Mouse (Mus musculus) C2C12 (cell line): ENCODE results near the gene Olfr545. TPM values are rescaled to one million over a fixed set of nuclear protein-coding genes. Genes with fewer than 3 reads are reported as not detected.

Experiments used
- H3K27me3 ChIP-seq: one replicate; pipeline ENCODE4 v1.6.1; 2011; ENCODE audit not compliant: control insufficient read depth, insufficient read depth, insufficient read length
- H3K36me3 ChIP-seq: one replicate; pipeline ENCODE4 v1.6.1; 2011; ENCODE audit not compliant: control insufficient read depth, insufficient read depth
- H3K4me3 ChIP-seq: one replicate; pipeline ENCODE4 v1.5.1; 2011; ENCODE audit warnings: mild to moderate bottlenecking, control low read depth; ENCODE audit not compliant: poor library complexity, insufficient read depth, severe bottlenecking
- H3K79me2 ChIP-seq: one replicate; pipeline ENCODE4 v1.6.1; 2011; ENCODE audit not compliant: control insufficient read depth, insufficient read depth
- H3K79me3 ChIP-seq: one replicate; pipeline ENCODE4 v1.6.1; 2011; ENCODE audit warnings: low read depth, control low read depth
- H3ac ChIP-seq: one replicate; pipeline ENCODE3; 2011; ENCODE audit warnings: low read depth; ENCODE audit not compliant: control insufficient read depth, insufficient read length
- CEBPB ChIP-seq: IDR thresholded peaks from one replicate; pipeline ENCODE4 v1.6.1; 2011; ENCODE audit warnings: low read depth, mild to moderate bottlenecking, control low read depth, moderate library complexity
- CTCF ChIP-seq: IDR thresholded peaks from one replicate; pipeline ENCODE4 v1.5.1; 2011; ENCODE audit not compliant: control insufficient read depth, insufficient read depth, insufficient read length
- FOSL1 ChIP-seq: IDR thresholded peaks from one replicate; pipeline ENCODE4 v1.8.0; 2011; ENCODE audit warnings: mild to moderate bottlenecking, low read length; ENCODE audit not compliant: poor library complexity, insufficient read depth, severe bottlenecking
- MAX ChIP-seq: IDR thresholded peaks from one replicate; pipeline ENCODE4 v1.6.1; 2011; ENCODE audit warnings: mild to moderate bottlenecking, control low read depth
- MYOD1 ChIP-seq: IDR thresholded peaks from one replicate; pipeline ENCODE4 v1.6.1; 2011; ENCODE audit warnings: low read depth; ENCODE audit not compliant: control insufficient read depth, insufficient read length
- MYOG ChIP-seq: IDR thresholded peaks from one replicate; pipeline ENCODE4 v1.6.1; 2011; ENCODE audit not compliant: control insufficient read depth, insufficient read length; ENCODE audit errors: extremely low read depth
- USF1 ChIP-seq: IDR thresholded peaks from one replicate; pipeline ENCODE4 v1.6.1; 2011; ENCODE audit warnings: low read depth, mild to moderate bottlenecking, control low read depth, moderate library complexity
- long read RNA-seq, 2 experiments: library from polyadenylated mRNA; unstranded; transcript quantifications; one replicate each; pipeline ENCODE4 v2.0.0; 2019 to 2020
- polyA plus RNA-seq: library from polyadenylated mRNA; unstranded; fragments of >200 nt; fragmentation: generic; extraction: Trizol; gene quantifications from one replicate; pipeline ENCODE4 v1.2.1, GENCODE M21; 2012; ENCODE audit warnings: missing spikeins

Olfr545 gene
- polyA plus RNA-seq, result not detected
- long read RNA-seq, experiment 1, result 0 reads
- long read RNA-seq, experiment 2, result 0 reads

DNA sequence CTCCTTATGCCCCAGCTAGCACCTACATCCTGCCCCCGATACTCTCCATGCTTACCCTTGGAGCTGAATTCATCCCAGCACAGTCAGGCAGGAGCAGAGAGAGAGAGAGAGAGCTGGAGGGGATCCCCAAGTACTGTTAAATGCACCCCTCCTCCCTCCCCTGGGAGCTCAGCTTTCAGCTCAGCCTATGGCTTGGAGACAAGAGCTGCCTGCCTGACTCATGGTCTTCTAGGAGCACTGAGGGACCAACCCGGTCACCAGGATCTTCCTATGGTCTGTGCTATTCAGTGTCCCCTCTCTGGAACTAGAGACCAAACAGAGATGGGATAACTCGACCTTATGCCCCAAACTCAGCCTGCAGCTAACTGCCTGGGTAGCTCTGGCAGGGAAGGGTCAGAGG, at the start of gene Olfr545:
Gene Olfr545, minus strand, starts transcription at position 101 of the 400 bp plus-strand sequence.
- Histone ChIP-seq H3K79me3 (no peaks in the 10 kb centered on the region), H3K27me3 (no peaks in the 10 kb centered on the region), H3K79me2 (no peaks in the 10 kb centered on the region), H3ac (no peak within 1 kb of the TSS), H3K4me3 (no peak within 1 kb of the TSS), H3K36me3 (no peaks in the 10 kb centered on the region)
- no peak for TF ChIP-seq MYOD1

GRCm38 (mm10) chr7:102541251-102541650, 41.9 kb upstream of the Olfr545 start:
- Histone ChIP-seq H3ac (no peak overlapping the region), H3K79me2 (no peaks in the 10 kb centered on the region), H3K27me3 (no peaks in the 10 kb centered on the region), H3K36me3 (no peaks in the 10 kb centered on the region), H3K79me3 (no peaks in the 10 kb centered on the region), H3K4me3 (no peak overlapping the region)
- TF ChIP-seq CEBPB (no peak), CTCF (no peak), MYOG (no peak), MAX (no peak), MYOD1 (no peak), USF1 (no peak), FOSL1 (no peak)

- H3ac ChIP-seq, result no peak within 1 kb of the TSS
- H3K79me2 ChIP-seq, result no peaks in the 10 kb centered on the region
- TF ChIP-seq MYOG (no peak), MAX (no peak), MYOD1 (no peak), CEBPB (no peak), FOSL1 (no peak), USF1 (no peak), CTCF (no peak)
- H3K36me3 ChIP-seq, result no peaks in the 10 kb centered on the region
- no peaks in the 10 kb centered on the region for H3K79me3 ChIP-seq
- H3K27me3 ChIP-seq, result no peaks in the 10 kb centered on the region
- no peak within 1 kb of the TSS for H3K4me3 ChIP-seq
Measured at GRCm38 (mm10) chr7:102540596-102540995, 41.2 kb upstream of the Olfr545 start, which contains the start of gene Olfr548-ps1. Gene Olfr548-ps1, plus strand, starts transcription at chr7:102540896.

DNA sequence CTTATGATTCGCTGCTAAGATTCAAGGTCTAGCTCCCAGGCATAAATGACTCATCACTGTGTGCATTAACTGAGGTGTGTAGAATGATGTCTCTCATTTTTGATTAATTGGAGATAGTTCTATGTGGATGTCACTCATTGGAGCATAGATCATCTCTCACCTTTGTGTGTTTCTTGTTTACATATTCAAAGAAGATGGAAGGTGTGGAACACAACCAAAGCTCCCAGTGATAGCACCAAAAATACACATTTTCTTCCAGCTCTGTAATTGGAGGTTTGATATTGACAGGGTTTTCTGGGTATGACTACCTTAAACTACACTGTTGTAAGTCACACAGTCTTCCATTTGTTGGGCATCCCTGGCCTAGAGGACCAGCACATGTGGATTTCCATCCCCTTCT, 35.1 kb upstream of the Olfr545 start, which contains the start of gene Olfr547:
Gene Olfr547, plus strand, starts transcription at position 301 of the 400 bp plus-strand sequence.
- no peaks in the 10 kb centered on the region for H3K79me2 ChIP-seq
- H3K4me3 ChIP-seq, result no peak within 1 kb of the TSS
- H3ac ChIP-seq, result no peak within 1 kb of the TSS
- TF ChIP-seq USF1 (no peak), CEBPB (no peak), FOSL1 (no peak), MYOD1 (no peak), MYOG (no peak), MAX (no peak), CTCF (no peak)
- H3K79me3 ChIP-seq, result no peaks in the 10 kb centered on the region
- H3K36me3 ChIP-seq, result no peaks in the 10 kb centered on the region
- H3K27me3 ChIP-seq, result no peaks in the 10 kb centered on the region

DNA sequence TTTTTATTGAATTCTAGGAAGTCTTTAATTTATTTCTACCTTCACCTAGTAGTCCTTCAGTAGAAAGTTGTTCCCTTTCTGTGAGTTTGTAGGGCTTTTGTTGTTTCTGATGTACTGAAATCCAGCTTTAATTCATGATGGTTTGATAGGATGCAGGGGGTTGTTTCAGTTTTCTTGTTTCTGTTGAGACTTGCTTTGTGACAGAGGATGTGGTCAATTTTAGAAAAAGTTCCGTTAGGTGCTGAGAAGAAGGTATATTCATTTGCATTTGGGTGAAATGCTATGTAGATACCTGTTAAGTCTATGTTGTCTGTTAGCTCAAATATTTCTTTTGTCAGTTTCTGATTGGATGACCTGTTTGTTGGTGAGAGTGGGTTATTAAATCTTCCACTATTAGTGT, 29.7 kb upstream of the Olfr545 start:
- H3K79me3 ChIP-seq, result no peaks in the 10 kb centered on the region
- no peaks in the 10 kb centered on the region for H3K36me3 ChIP-seq
- no peaks in the 10 kb centered on the region for H3K27me3 ChIP-seq
- no peak for TF ChIP-seq MYOD1
- TF ChIP-seq MAX, result no peak
- no peak for TF ChIP-seq USF1
- TF ChIP-seq CEBPB, result no peak
- no peak for TF ChIP-seq MYOG
- H3K4me3 ChIP-seq, result no peak overlapping the region
- H3ac ChIP-seq, result no peak overlapping the region
- H3K79me2 ChIP-seq, result no peaks in the 10 kb centered on the region

DNA sequence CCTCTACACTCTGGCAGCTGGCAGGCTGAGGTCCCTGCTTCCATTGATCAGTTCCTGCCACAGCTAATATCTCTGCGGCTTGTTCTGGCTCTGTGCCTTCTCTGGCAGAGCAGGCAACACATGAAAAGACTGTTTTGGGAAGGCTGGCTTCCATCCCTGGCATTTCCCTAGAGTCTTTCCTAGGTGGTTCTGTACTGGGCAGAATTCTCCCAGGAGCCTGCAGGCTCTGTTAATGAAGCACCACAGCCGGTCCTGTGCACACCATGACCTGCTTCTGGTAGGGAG, 17.6 kb upstream of the Olfr545 start:
- no peaks in the 10 kb centered on the region for H3K79me3 ChIP-seq
- H3ac ChIP-seq, result no peak overlapping the region
- no peak overlapping the region for H3K4me3 ChIP-seq
- no peaks in the 10 kb centered on the region for H3K27me3 ChIP-seq
- H3K79me2 ChIP-seq, result no peaks in the 10 kb centered on the region
- no peak for TF ChIP-seq CEBPB
- TF ChIP-seq MAX, result no peak
- no peak for TF ChIP-seq MYOG
- no peak for TF ChIP-seq MYOD1
- no peak for TF ChIP-seq FOSL1
- no peak for TF ChIP-seq CTCF
- TF ChIP-seq USF1, result no peak
- H3K36me3 ChIP-seq, result no peaks in the 10 kb centered on the region
